In genomic region chr9:111117794-111118251, GRCm38 (mm10) we compare ENCODE assay signal across 8 mouse cellular contexts. TPM values are rescaled to one million over a fixed set of nuclear protein-coding genes. Genes with fewer than 3 reads are reported as not detected.
DNase-seq lines count a peak whose midpoint lies in the region; ATAC-seq lines count a peak whose summit lies in the region.

No protein-coding gene starts in this region.

- peak overlapping the region; percentile 82 for H3K4me2 ChIP-seq in limb, embryonic 13.5 days (replicated peaks)
- peak overlapping the region; percentile 75 for H3K4me2 ChIP-seq in midbrain, embryonic 15.5 days

- ATAC-seq in granulocyte monocyte progenitor cell, adult 5-6 weeks (replicated peaks; ENCODE audit: poor library complexity, severe bottlenecking) = peak; percentile 88
- ATAC-seq in limb, embryonic 13.5 days (ENCODE audit: low FRiP score, low read depth) = peak; percentile 94
- ATAC-seq in midbrain, embryonic 15.5 days (replicated peaks) = peak; percentile 98

- H3K27me3 ChIP-seq in limb, embryonic 13.5 days = no peaks in the 10 kb centered on the region
- no peaks in the 10 kb centered on the region for H3K27me3 ChIP-seq in midbrain, embryonic 15.5 days (replicated peaks)

- no peaks in the 10 kb centered on the region for H3K9me3 ChIP-seq in limb, embryonic 13.5 days
- no peaks in the 10 kb centered on the region for H3K9me3 ChIP-seq in midbrain, embryonic 15.5 days

- H3K36me3 ChIP-seq in limb, embryonic 13.5 days = no peaks in the 10 kb centered on the region
- no peaks in the 10 kb centered on the region for H3K36me3 ChIP-seq in midbrain, embryonic 15.5 days (replicated peaks)

- WGBS in limb, embryonic 13.5 days = under 1% methylated on average over 56 of the region's 56 CpGs
- WGBS in midbrain, embryonic 15.5 days = under 1% methylated on average over 56 of the region's 56 CpGs

- H3K27ac ChIP-seq in limb, embryonic 13.5 days = peak overlapping the region; percentile 63; the same call in 1 of the 2 replicates
- H3K27ac ChIP-seq in midbrain, embryonic 15.5 days = peak overlapping the region; percentile 78

- peak; percentile 76 for DNase-seq in layer of hippocampus, adult 11-12 months (ENCODE audit: low spot score)
- no peak for DNase-seq in layer of hippocampus, adult 9-10 months (ENCODE audit: low spot score)
- DNase-seq in embryo, embryonic 9.5 days (ENCODE audit: extremely low spot score) = peak; percentile 86
- DNase-seq in kidney, adult 11 months = peak; percentile 77
- peak; percentile 88 to 90 for DNase-seq in spleen, postnatal 10 days (ENCODE audit: low spot score in 2 of 2)

- peak overlapping the region; percentile 89 for H3K9ac ChIP-seq in limb, embryonic 13.5 days
- H3K9ac ChIP-seq in midbrain, embryonic 15.5 days = peak overlapping the region; percentile 76

- peak overlapping the region; percentile 98 for H3K4me3 ChIP-seq in limb, embryonic 13.5 days
- H3K4me3 ChIP-seq in midbrain, embryonic 15.5 days = peak overlapping the region; percentile 99

- peaks cover 19% of the 10 kb centered on the region for H3K4me1 ChIP-seq in limb, embryonic 13.5 days
- peaks cover 27% of the 10 kb centered on the region for H3K4me1 ChIP-seq in midbrain, embryonic 15.5 days

RNA-seq across cellular contexts. Expression of gene Lrrfip2, which starts 0.4 kb away (rescaled TPM):
- total RNA-seq in granulocyte monocyte progenitor cell, adult 5-6 weeks (2014; fragmentation: Nextera tagmentation) = 34.0 and 37.9 TPM in 2 replicates
- total RNA-seq in granulocyte monocyte progenitor cell, adult 5-6 weeks (2017) = 75.1 and 86.0 TPM in 2 replicates
- polyA plus RNA-seq in limb, embryonic 13.5 days (2015; fragmentation: Nextera tagmentation; extraction: Ambion mirVana) = 37.2 and 39.8 TPM in 2 replicates
- polyA plus RNA-seq in midbrain, embryonic 15.5 days (2015; fragmentation: Nextera tagmentation; extraction: Ambion mirVana) = 45.6 and 51.3 TPM in 2 replicates
